Mouse (Mus musculus) cerebellum, adult 11 months (tissue): ENCODE measurements around the gene Gm4027.
"Not testable (repeated sequence)": the region's sequence is repeated elsewhere in the genome, so short reads cannot be mapped to it uniquely, and the experiment has no call there.

Experiments used
- DNase-seq: peaks from one replicate; pipeline ENCODE4 v3.0.0; 2022

The Gm4027 gene

GRCm38 (mm10) chr12:87618569-87618968, at the start of gene Gm4027:
TSS of gene Gm4027 (plus strand) at chr12:87618869.
- not testable (repeated sequence) for DNase-seq

DNA sequence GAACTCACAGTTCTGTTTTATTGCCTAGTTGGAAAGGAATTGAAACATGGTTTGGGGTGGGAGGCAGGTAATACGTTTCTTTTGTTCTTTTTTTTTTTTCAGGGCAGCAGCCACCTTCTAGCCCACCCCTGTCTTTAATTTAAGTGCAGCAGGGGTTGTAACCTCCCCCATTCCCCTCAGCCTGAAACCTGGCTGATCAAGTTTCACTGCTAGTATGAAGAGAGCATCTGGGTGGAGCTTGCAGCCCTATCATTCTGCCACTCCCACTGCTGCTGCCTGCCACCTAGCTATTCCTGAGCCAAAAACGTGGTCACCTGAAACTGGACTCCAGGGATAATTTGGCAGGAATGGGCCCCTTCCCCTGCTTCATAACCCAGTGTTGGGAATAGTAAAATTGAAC, 17.3 kb upstream of the Gm4027 start:
- DNase-seq: not testable (repeated sequence)

DNA sequence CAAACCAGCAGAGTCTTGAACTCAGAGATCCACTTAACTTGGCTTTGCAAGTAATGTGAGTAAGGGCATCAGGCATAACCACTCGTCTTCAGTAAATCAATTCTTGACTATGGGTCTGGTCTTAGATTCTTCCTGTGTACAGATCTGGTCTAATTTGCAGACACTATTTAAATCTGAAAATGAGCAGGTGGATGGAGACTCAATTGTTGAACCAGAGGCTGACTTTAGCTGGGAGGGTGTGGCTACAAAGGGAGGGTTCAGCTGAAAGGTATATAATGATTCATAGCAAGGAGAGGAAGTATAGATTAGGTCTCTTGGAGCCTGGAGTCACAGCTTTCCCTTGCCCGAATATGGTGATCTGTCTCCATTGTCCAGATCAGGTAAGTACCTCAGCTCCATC, 16.3 kb upstream of the Gm4027 start, which contains the start of gene Oog1:
TSS of gene Oog1 (plus strand) at position 301 of the 400 bp plus-strand sequence.
- not testable (repeated sequence) for DNase-seq

- not testable (repeated sequence) for DNase-seq
These were observed 25.9 kb downstream of the Gm4027 start, which contains the start of gene Gm16381 for GRCm38 (mm10) chr12:87644520-87644919. TSS of gene Gm16381 (minus strand) at chr12:87644620.

DNA sequence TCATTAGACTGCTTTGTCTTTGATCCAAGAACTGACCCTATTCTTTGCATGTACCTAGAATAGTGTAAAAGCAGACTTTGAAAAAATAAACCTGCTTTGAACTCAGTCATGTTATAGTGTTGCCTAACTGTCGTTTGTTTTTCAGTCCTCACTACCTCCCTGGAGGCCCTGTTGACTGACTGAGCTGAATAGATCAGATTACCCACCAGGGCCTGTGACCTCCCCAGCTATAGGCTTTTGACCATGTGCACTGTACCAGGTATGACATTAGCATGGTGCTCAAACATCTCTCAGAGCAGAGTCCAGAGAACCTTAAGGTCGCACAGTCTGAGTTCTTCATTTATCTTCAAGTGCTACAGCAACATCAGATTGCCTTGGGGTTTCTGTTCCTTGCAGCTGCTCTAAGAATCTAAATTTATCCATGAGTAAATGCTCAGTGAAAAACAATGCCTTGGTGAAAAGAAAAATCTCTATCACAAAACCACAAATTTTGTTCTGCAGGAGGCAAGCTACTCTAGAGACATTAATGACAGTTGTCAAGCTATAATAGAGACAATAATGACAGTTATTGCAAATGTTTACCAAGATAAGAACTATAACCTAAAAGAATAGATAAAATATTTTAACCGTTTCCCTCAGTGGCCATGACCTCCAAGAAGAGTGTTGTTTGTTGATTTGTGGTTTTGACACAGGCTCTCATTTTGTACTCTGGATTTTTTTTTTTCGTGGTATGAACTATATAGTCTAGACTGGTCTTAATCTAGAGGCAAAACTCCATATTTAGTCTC, 34.4 kb downstream of the Gm4027 start:
- not testable (repeated sequence) for DNase-seq
